Mouse (Mus musculus): ENCODE measurements around the gene Srcap.
"Not testable (repeated sequence)": the region's sequence is repeated elsewhere in the genome, so short reads cannot be mapped to it uniquely, and the experiment has no call there.

Gene Srcap

GRCm38 (mm10) chr7:127491846-127492245, 19.9 kb upstream of the Srcap start:
- no peak for DNase-seq

GRCm38 (mm10) chr7:127494648-127495047, 17.1 kb upstream of the Srcap start:
- DNase-seq, result no peak

- no peak for DNase-seq
Observed at GRCm38 (mm10) chr7:127497382-127497781, 14.4 kb upstream of the Srcap start.

GRCm38 (mm10) chr7:127498407-127498806, 13.4 kb upstream of the Srcap start:
- peak in 1 of 2 experiments; percentile 49 for DNase-seq

GRCm38 (mm10) chr7:127508291-127508690, 3.5 kb upstream of the Srcap start:
- DNase-seq, result no peak

GRCm38 (mm10) chr7:127509830-127510229, 2.0 kb upstream of the Srcap start:
- DNase-seq, result not testable (repeated sequence)

GRCm38 (mm10) chr7:127511241-127511640, 542 bp upstream of the Srcap start:
- DNase-seq, result no peak

- peak; percentile 88 to 89 for DNase-seq
Observed at GRCm38 (mm10) chr7:127512231-127513015, 640 bp downstream of the Srcap start.

GRCm38 (mm10) chr7:127513016-127513390, 1.2 kb downstream of the Srcap start:
- DNase-seq, result peak; percentile 12 to 47

GRCm38 (mm10) chr7:127513781-127514180, 2.0 kb downstream of the Srcap start:
- DNase-seq, result no peak

GRCm38 (mm10) chr7:127515846-127516245, 4.1 kb downstream of the Srcap start:
- no peak for DNase-seq

- DNase-seq, result no peak
Observed at GRCm38 (mm10) chr7:127516344-127516743, 4.6 kb downstream of the Srcap start.

- DNase-seq, result no peak
Observed at GRCm38 (mm10) chr7:127519284-127519683, 7.5 kb downstream of the Srcap start, which contains the start of gene Gm42715. Gene Gm42715 (plus strand): TSS chr7:127519584.

GRCm38 (mm10) chr7:127541671-127542070, 29.9 kb downstream of the Srcap start:
- DNase-seq, result no peak

- no peak for DNase-seq
Observed at GRCm38 (mm10) chr7:127549116-127549835, 37.5 kb downstream of the Srcap start.

GRCm38 (mm10) chr7:127551558-127551957, 39.8 kb downstream of the Srcap start:
- no peak for DNase-seq

GRCm38 (mm10) chr7:127560580-127560979, 48.8 kb downstream of the Srcap start:
- no peak for DNase-seq

GRCm38 (mm10) chr7:127561340-127561858, 49.6 kb downstream of the Srcap start, which contains the start of gene Tmem265:
Gene Tmem265 (plus strand): TSS chr7:127561390.
- DNase-seq, result no peak

- no peak for DNase-seq
Observed at GRCm38 (mm10) chr7:127564381-127565150, 52.8 kb downstream of the Srcap start.

GRCm38 (mm10) chr7:127572895-127573471, 61.2 kb downstream of the Srcap start, which contains the start of gene Phkg2:
Gene Phkg2 (plus strand): TSS chr7:127573340.
- peak; percentile 74 to 80 for DNase-seq

- no peak for DNase-seq
Observed at GRCm38 (mm10) chr7:127573503-127574008, 61.8 kb downstream of the Srcap start.

GRCm38 (mm10) chr7:127574115-127574514, 62.3 kb downstream of the Srcap start:
- DNase-seq, result no peak
